Comparison of ENCODE assay signal across 25 mouse cellular contexts in genomic region chr10:116956483-116957158, GRCm38 (mm10). TPM values are rescaled to one million over a fixed set of nuclear protein-coding genes. Genes with fewer than 3 reads are reported as not detected.
"Had no signal": no experiment of that assay in that cellular context is flagged by ENCODE, and none has a peak within 500 bp of the region (broad histone marks: within the 10 kb centered on the region; RNA-seq: fewer than 3 reads in every experiment).

No protein-coding gene starts in this region.

- H3K36me3 ChIP-seq: midbrain, embryonic 10.5 days; midbrain, embryonic 12.5 days; neural tube, embryonic 13.5 days; neural tube, embryonic 15.5 days had no signal

- H3K4me3 ChIP-seq: midbrain, embryonic 10.5 days; midbrain, embryonic 12.5 days; myocyte; neural tube, embryonic 13.5 days; neural tube, embryonic 15.5 days had no signal

- ATAC-seq: midbrain, embryonic 16.5 days had no signal

- H3K27ac ChIP-seq: midbrain, embryonic 10.5 days; midbrain, embryonic 12.5 days; neural tube, embryonic 13.5 days; neural tube, embryonic 15.5 days had no signal

- H3K4me1 ChIP-seq: midbrain, embryonic 10.5 days; midbrain, embryonic 12.5 days; neural tube, embryonic 13.5 days; neural tube, embryonic 15.5 days had no signal

- DNase-seq: lung, adult 18-20 months; lung, embryonic 14.5 days; lung, postnatal 10 days; lung, postnatal 4 days; midbrain, embryonic 14.5 days; retina, postnatal 1 day; right cerebral cortex, postnatal 14 days; right cerebral cortex, postnatal 4 days; spleen, adult 18-20 months; thymus, postnatal 14 days; thymus, postnatal 36 days had no signal

- H3K27me3 ChIP-seq: midbrain, embryonic 12.5 days; neural tube, embryonic 13.5 days; neural tube, embryonic 15.5 days had no signal

RNA-seq across cellular contexts. Expression of gene Gm10271, which starts 15.8 kb away (rescaled TPM):
- polyA plus RNA-seq: liver, embryonic 16.5 days; lung, embryonic 14.5 days; lung, embryonic 16.5 days; midbrain, embryonic 10.5 days; midbrain, embryonic 12.5 days; midbrain, embryonic 14.5 days; midbrain, embryonic 16.5 days; myocyte; neural tube, embryonic 11.5 days; neural tube, embryonic 13.5 days; neural tube, embryonic 15.5 days; small intestine, adult 2 months; stomach, embryonic 14.5 days; stomach, embryonic 16.5 days; testis, adult 2 months; thymus, postnatal 0 days had no signal

RNA-seq across cellular contexts. Expression of gene Best3, which starts 29.5 kb away (rescaled TPM):
- polyA plus RNA-seq: neural tube, embryonic 13.5 days; stomach, embryonic 14.5 days; thymus, postnatal 0 days had no signal

RNA-seq across cellular contexts. Expression of gene Myrfl, which starts 59.9 kb away (rescaled TPM):
- polyA plus RNA-seq: lung, embryonic 14.5 days; neural tube, embryonic 15.5 days had no signal
